Mouse (Mus musculus) lung, postnatal 0 days (tissue): ENCODE data around the gene Muc4. TPM values are rescaled to one million over a fixed set of nuclear protein-coding genes. Genes with fewer than 3 reads are reported as not detected.
A peak's percentile ranks its signal among the peaks of the same experiment; 100 is the strongest.

Experiments used
- ATAC-seq: fragments of 200-750 bp; cut with Nextera tagmentation; 2 replicates; pipeline ENCODE4 v1.8.0; 2017; ENCODE audit warnings: moderate library complexity
- DNase-seq: peaks from one replicate; pipeline ENCODE4 v3.0.0-alpha.2; 2016; ENCODE audit warnings: low spot score
- H3K27ac ChIP-seq: fragments of 300-500 bp; sonication (generic); 2 replicates; pipeline ENCODE4 v1.5.1; 2014; ENCODE audit warnings: antibody characterized with exemption, mild to moderate bottlenecking, low read length, mixed read lengths
- H3K27me3 ChIP-seq: fragments of 300-500 bp; sonication (generic); replicated peaks from 2 replicates; pipeline ENCODE4 v1.6.1; 2014; ENCODE audit warnings: low read length, mixed read lengths; ENCODE audit not compliant: insufficient read depth
- H3K36me3 ChIP-seq: fragments of 300-500 bp; sonication (generic); 2 replicates; pipeline ENCODE4 v1.6.1; 2014; ENCODE audit warnings: low read length, mixed read lengths; ENCODE audit not compliant: insufficient read depth
- H3K4me1 ChIP-seq: fragments of 300-500 bp; sonication (generic); 2 replicates; pipeline ENCODE4 v1.6.1; 2014; ENCODE audit warnings: antibody characterized with exemption, low read depth, low read length, mixed read lengths; ENCODE audit not compliant: insufficient read depth
- H3K4me2 ChIP-seq: fragments of 300-500 bp; sonication (generic); replicated peaks from 2 replicates; pipeline ENCODE4 v1.6.1; 2014; ENCODE audit warnings: low read depth, mild to moderate bottlenecking, low read length, moderate library complexity, mixed read lengths
- H3K4me3 ChIP-seq: fragments of 300-500 bp; sonication (generic); 2 replicates; pipeline ENCODE4 v1.5.1; 2014; ENCODE audit warnings: low read depth, low read length
- H3K9ac ChIP-seq: fragments of 300-500 bp; sonication (generic); replicated peaks from 2 replicates; pipeline ENCODE4 v1.6.1; 2014; ENCODE audit warnings: low read depth, mild to moderate bottlenecking
- H3K9me3 ChIP-seq: fragments of 300-500 bp; sonication (generic); 2 replicates; pipeline ENCODE4 v1.6.1; 2016; ENCODE audit warnings: low read length, mixed read lengths
- CTCF ChIP-seq: IDR thresholded peaks from 2 replicates; pipeline ENCODE4 v1.5.1; 2016; ENCODE audit warnings: antibody characterized with exemption, mild to moderate bottlenecking
- EP300 ChIP-seq: IDR thresholded peaks from 2 replicates; pipeline ENCODE4 v1.6.1; 2016; ENCODE audit warnings: antibody characterized with exemption, mild to moderate bottlenecking, control low read depth
- WGBS: fragments of 180-500 bp; shearing (Covaris S2); extraction: QIAGEN DNeasy Blood & Tissue Kit; methylation state at CpG from one replicate; pipeline ENCODE4 v1.1.7; 2014; 5-methylcytosine and 5-hydroxymethylcytosine counted together
- polyA plus RNA-seq: library from polyadenylated mRNA; unstranded; fragments of >200 nt; fragmentation: Nextera tagmentation; extraction: Ambion mirVana; gene quantifications from 2 replicates; pipeline ENCODE4 v1.2.1, GENCODE M21; 2015

Muc4 gene
- polyA plus RNA-seq, 1 experiment from 2014 or later: 4.1 TPM

GRCm38 (mm10) chr16:32805151-32805550, 69.5 kb downstream of the Muc4 start:
- no peak overlapping the region for H3K9ac ChIP-seq
- DNase-seq (peak; percentile 69), ATAC-seq (peak; percentile 43)
- H3K36me3 ChIP-seq: no peaks in the 10 kb centered on the region
- 39% methylated on average over 7 of the region's 7 CpGs for WGBS
- no peak overlapping the region for H3K27ac ChIP-seq
- H3K4me3 ChIP-seq: no peak overlapping the region
- no peak overlapping the region for H3K4me2 ChIP-seq
- H3K9me3 ChIP-seq: no peaks in the 10 kb centered on the region
- H3K4me1 ChIP-seq: no peaks in the 10 kb centered on the region; the same call in 1 of the 2 replicates
- TF ChIP-seq EP300: peak; percentile 40; the same call in 1 of the 2 replicates
- TF ChIP-seq CTCF: no peak
- H3K27me3 ChIP-seq: no peaks in the 10 kb centered on the region

- peak overlapping the region; percentile 45; the same call in 1 of the 2 replicates for H3K27ac ChIP-seq
- TF ChIP-seq CTCF (peak; percentile 50), EP300 (peak; percentile 44; the same call in 1 of the 2 replicates)
- no peak overlapping the region for H3K9ac ChIP-seq
- DNase-seq (peak; percentile 92), ATAC-seq (peak; percentile 88)
- no peaks in the 10 kb centered on the region for H3K9me3 ChIP-seq
- H3K4me1 ChIP-seq: no peaks in the 10 kb centered on the region; the same call in 1 of the 2 replicates
- no peak overlapping the region for H3K4me2 ChIP-seq
- no peaks in the 10 kb centered on the region for H3K27me3 ChIP-seq
- H3K36me3 ChIP-seq: no peaks in the 10 kb centered on the region
- 42% methylated on average over 8 of the region's 8 CpGs for WGBS
- H3K4me3 ChIP-seq: no peak overlapping the region
Observed at GRCm38 (mm10) chr16:32807408-32808185, 71.9 kb downstream of the Muc4 start.

GRCm38 (mm10) chr16:32810321-32810720, 74.6 kb downstream of the Muc4 start, which contains the start of gene Smbd1:
Gene Smbd1 (minus strand): TSS chr16:32810477.
- Histone ChIP-seq H3K36me3 (no peaks in the 10 kb centered on the region), H3K4me3 (no peak within 1 kb of the TSS), H3K9ac (no peak within 1 kb of the TSS), H3K4me1 (no peaks in the 10 kb centered on the region), H3K9me3 (no peaks in the 10 kb centered on the region), H3K27me3 (no peaks in the 10 kb centered on the region), H3K4me2 (no peak within 1 kb of the TSS), H3K27ac (no peak within 1 kb of the TSS)
- ATAC-seq (no peak), DNase-seq (no peak)
- 81% methylated on average over 4 of the region's 4 CpGs for WGBS
- TF ChIP-seq CTCF (no peak), EP300 (no peak)

GRCm38 (mm10) chr16:32812888-32813361, 77.2 kb downstream of the Muc4 start:
- no peak overlapping the region for H3K9ac ChIP-seq
- H3K36me3 ChIP-seq: no peaks in the 10 kb centered on the region
- H3K4me3 ChIP-seq: no peak overlapping the region
- H3K4me2 ChIP-seq: 0 out of 2 replicates have a peak overlapping the region, but pooled peaks have one; percentile 35
- peak; percentile 79 for ATAC-seq
- no peaks in the 10 kb centered on the region for H3K27me3 ChIP-seq
- no peaks in the 10 kb centered on the region for H3K9me3 ChIP-seq
- TF ChIP-seq CTCF: peak; percentile 97
- peak; percentile 77 for TF ChIP-seq EP300
- H3K4me1 ChIP-seq: no peaks in the 10 kb centered on the region
- no peak overlapping the region for H3K27ac ChIP-seq
- 3% methylated on average over 9 of the region's 9 CpGs for WGBS
- peak; percentile 95 for DNase-seq

GRCm38 (mm10) chr16:32813362-32813761, 77.7 kb downstream of the Muc4 start:
- no peak overlapping the region for H3K27ac ChIP-seq
- no peak for DNase-seq
- 35% methylated on average over 9 of the region's 9 CpGs for WGBS
- H3K9ac ChIP-seq: no peak overlapping the region
- H3K4me3 ChIP-seq: no peak overlapping the region
- H3K9me3 ChIP-seq: no peaks in the 10 kb centered on the region
- TF ChIP-seq EP300 (no peak), CTCF (no peak)
- H3K4me2 ChIP-seq: 0 out of 2 replicates have a peak overlapping the region, but pooled peaks have one; percentile 35
- H3K4me1 ChIP-seq: no peaks in the 10 kb centered on the region
- ATAC-seq: peak; percentile 27
- H3K36me3 ChIP-seq: no peaks in the 10 kb centered on the region
- H3K27me3 ChIP-seq: no peaks in the 10 kb centered on the region

GRCm38 (mm10) chr16:32813771-32814170, 78.1 kb downstream of the Muc4 start:
- Histone ChIP-seq H3K36me3 (no peaks in the 10 kb centered on the region), H3K4me1 (no peaks in the 10 kb centered on the region), H3K9ac (no peak overlapping the region), H3K9me3 (no peaks in the 10 kb centered on the region), H3K27me3 (no peaks in the 10 kb centered on the region), H3K27ac (no peak overlapping the region), H3K4me2 (no peak overlapping the region), H3K4me3 (no peak overlapping the region)
- no peak for ATAC-seq
- 76% methylated on average over 3 of the region's 3 CpGs for WGBS
- DNase-seq: no peak
- TF ChIP-seq CTCF (no peak), EP300 (no peak)
